Mouse (Mus musculus) limb, embryonic 15.5 days (tissue): ENCODE measurements around the gene Oas3. TPM values are rescaled to one million over a fixed set of nuclear protein-coding genes. Genes with fewer than 3 reads are reported as not detected.
"Not testable (repeated sequence)": the region's sequence is repeated elsewhere in the genome, so short reads cannot be mapped to it uniquely, and the experiment has no call there.

ENCODE experiments used
- ATAC-seq: fragments of 200-750 bp; cut with Nextera tagmentation; 2 replicates; pipeline ENCODE4 v1.8.0; 2017; ENCODE audit warnings: low read depth, moderate TSS enrichment; ENCODE audit not compliant: insufficient number of reproducible peaks, low FRiP score, low TSS enrichment
- H3K27ac ChIP-seq: fragments of 300-500 bp; sonication (generic); 2 replicates; pipeline ENCODE4 v1.5.1; 2015; ENCODE audit warnings: moderate library complexity, mild to moderate bottlenecking, inconsistent platforms
- H3K27me3 ChIP-seq: fragments of 300-500 bp; sonication (generic); 2 replicates; pipeline ENCODE4 v1.6.1; 2015; ENCODE audit warnings: inconsistent platforms
- H3K36me3 ChIP-seq: fragments of 300-500 bp; sonication (generic); 2 replicates; pipeline ENCODE4 v1.6.1; 2015; ENCODE audit warnings: inconsistent platforms
- H3K4me1 ChIP-seq: fragments of 300-500 bp; sonication (generic); 2 replicates; pipeline ENCODE4 v1.6.1; 2015; ENCODE audit warnings: inconsistent platforms
- H3K4me2 ChIP-seq: fragments of 300-500 bp; sonication (generic); 2 replicates; pipeline ENCODE4 v1.6.1; 2015; ENCODE audit warnings: mild to moderate bottlenecking, inconsistent platforms
- H3K4me3 ChIP-seq: fragments of 300-500 bp; sonication (generic); 2 replicates; pipeline ENCODE4 v1.5.1; 2015; ENCODE audit warnings: mild to moderate bottlenecking, inconsistent platforms
- H3K9ac ChIP-seq: fragments of 300-500 bp; sonication (generic); 2 replicates; pipeline ENCODE4 v1.6.1; 2015; ENCODE audit warnings: inconsistent platforms
- H3K9me3 ChIP-seq: fragments of 300-500 bp; sonication (generic); 2 replicates; pipeline ENCODE4 v1.6.1; 2016; ENCODE audit warnings: inconsistent platforms
- WGBS: fragments of 180-500 bp; shearing (Covaris S2); methylation state at CpG from one replicate; pipeline ENCODE4 v1.1.7; 2015; 5-methylcytosine and 5-hydroxymethylcytosine counted together
- polyA plus RNA-seq: library from polyadenylated mRNA; unstranded; fragments of >200 nt; fragmentation: Nextera tagmentation; extraction: Ambion mirVana; gene quantifications from 2 replicates; pipeline ENCODE4 v1.2.1, GENCODE M21; 2015

The Oas3 gene
- 0.16 and 0.18 TPM in 2 replicates for polyA plus RNA-seq

DNA sequence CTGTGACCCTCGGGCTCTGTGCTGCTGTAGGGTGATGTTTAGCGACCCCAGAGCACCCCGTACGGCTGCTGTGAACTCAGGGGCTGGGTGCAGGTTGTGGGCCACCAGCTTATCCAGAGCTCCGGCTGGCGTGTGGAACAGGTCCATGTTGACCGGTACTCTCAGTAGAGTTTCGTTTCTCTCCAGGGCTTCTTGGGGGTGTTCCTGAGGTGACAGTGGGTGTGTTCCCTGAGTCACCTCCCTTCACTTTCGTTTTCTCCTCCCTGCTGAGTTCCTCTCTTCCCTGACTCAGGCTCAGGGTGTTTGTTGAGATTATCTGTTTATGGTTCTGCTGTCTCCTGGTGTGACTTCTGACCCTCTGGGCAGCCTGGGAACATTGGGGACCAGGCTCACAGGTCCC, at the start of gene Oas3:
Gene Oas3, minus strand, starts transcription at position 184 of the 400 bp plus-strand sequence.
- 81% methylated on average over 9 of the region's 9 CpGs for WGBS
- ATAC-seq, result no peak
- Histone ChIP-seq H3K9ac (no peak within 1 kb of the TSS), H3K4me2 (no peak within 1 kb of the TSS), H3K4me3 (no peak within 1 kb of the TSS), H3K9me3 (no peaks in the 10 kb centered on the region), H3K36me3 (no peaks in the 10 kb centered on the region), H3K27ac (no peak within 1 kb of the TSS), H3K27me3 (no peaks in the 10 kb centered on the region), H3K4me1 (peaks cover 8% of the 10 kb centered on the region; the same call in 1 of the 2 replicates)

DNA sequence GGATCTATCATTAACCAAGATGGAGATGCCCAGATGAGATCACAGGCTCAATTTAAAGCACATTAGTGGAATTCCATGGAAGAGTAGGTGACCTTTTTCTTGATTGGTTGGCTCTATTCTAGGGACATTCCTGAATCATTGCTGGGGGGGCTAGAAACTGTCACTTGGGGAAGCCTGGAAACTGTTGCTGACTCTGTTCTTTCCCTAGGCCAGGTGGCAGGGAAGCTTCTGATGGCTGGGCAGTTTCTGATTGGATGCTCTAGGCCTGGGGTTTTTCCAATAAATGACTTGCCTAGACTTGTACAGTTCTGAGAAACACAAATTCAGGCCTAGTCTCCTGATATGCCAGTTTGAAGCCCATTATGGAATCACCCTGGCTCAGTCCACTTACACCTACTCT, 41.5 kb upstream of the Oas3 start:
- Histone ChIP-seq H3K4me1 (no peaks in the 10 kb centered on the region), H3K36me3 (no peaks in the 10 kb centered on the region), H3K4me3 (no peak overlapping the region), H3K4me2 (no peak overlapping the region), H3K27me3 (no peaks in the 10 kb centered on the region), H3K9me3 (no peaks in the 10 kb centered on the region), H3K27ac (no peak overlapping the region), H3K9ac (no peak overlapping the region)
- no peak for ATAC-seq

GRCm38 (mm10) chr5:120815949-120816348, 38.5 kb upstream of the Oas3 start:
- H3K4me2 ChIP-seq, result no peak overlapping the region
- H3K36me3 ChIP-seq, result no peaks in the 10 kb centered on the region
- no peak overlapping the region for H3K27ac ChIP-seq
- H3K4me1 ChIP-seq, result peaks cover 16% of the 10 kb centered on the region
- H3K9me3 ChIP-seq, result no peaks in the 10 kb centered on the region
- ATAC-seq, result no peak
- no peak overlapping the region for H3K9ac ChIP-seq
- no peak overlapping the region for H3K4me3 ChIP-seq
- H3K27me3 ChIP-seq, result no peaks in the 10 kb centered on the region
- 69% methylated on average over 3 of the region's 3 CpGs for WGBS

DNA sequence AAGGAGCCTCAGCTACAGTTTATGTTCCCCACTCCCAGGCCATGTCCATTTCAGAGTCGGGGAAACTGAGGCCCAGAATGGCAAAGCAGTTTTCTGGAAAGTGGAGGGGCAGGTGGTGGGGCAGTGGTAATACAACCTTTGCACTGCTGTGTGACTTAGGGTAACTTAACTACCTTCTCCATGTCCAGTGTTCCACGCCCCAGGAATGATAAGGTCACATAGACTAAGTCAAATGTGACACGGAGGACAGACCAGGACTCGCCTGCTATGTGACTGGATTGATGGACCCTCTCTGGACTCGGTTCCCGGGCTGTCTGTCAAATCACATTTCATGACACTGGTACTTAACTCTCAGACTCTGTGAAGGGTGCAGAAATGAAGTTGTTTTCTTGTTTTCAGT, 35.6 kb upstream of the Oas3 start:
- Histone ChIP-seq H3K9ac (peak overlapping the region; percentile 42; the same call in 1 of the 2 replicates), H3K27me3 (no peaks in the 10 kb centered on the region), H3K9me3 (no peaks in the 10 kb centered on the region), H3K27ac (no peak overlapping the region), H3K4me3 (peak overlapping the region; percentile 37), H3K36me3 (no peaks in the 10 kb centered on the region), H3K4me1 (peaks cover 16% of the 10 kb centered on the region), H3K4me2 (peak overlapping the region; percentile 59)
- WGBS, result 82% methylated on average over 6 of the region's 6 CpGs
- no peak for ATAC-seq

DNA sequence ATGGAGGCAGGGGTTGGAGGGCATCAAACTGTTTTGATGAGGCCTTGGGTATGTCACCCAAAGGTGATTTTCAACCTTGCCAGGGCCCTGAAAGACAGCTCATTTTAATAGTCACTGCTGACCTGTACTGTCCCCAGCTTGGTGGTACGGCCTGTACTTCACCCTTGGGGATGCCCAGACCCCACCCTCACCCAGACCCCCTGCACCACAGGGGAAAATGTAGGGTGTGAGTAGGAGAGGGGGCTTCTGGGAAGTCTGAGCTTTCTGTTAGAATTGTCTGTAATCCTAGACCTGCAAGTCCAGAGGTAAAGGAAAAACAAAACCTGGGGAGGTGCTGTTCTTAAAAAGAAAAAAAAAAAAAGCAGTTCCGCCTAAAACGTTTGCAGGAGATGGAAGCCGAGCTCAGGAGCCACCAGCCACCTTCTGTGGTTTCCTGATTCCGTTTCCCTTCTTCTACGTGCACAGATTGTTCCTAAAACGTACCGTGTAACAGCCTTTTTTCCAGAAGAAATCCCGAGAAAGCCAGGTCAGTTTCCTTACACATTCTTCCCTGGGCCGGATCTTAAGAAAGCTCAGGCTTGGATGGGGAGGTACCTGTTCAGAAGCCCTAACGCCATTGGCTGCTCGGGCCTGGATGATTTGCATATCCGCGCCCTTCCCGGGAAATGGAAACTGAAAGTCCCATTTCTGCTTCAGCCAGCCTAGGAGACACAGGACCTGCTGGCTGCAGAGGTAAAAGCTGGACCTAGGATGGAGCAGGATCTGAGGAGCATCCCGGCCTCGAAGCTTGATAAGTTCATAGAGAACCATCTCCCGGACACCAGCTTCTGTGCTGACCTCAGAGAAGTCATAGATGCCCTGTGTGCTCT, 34.7 kb upstream of the Oas3 start, which contains the start of gene Oas1c:
Gene Oas1c, minus strand, starts transcription at position 564 of the 869 bp plus-strand sequence.
- WGBS, result 6% methylated on average over 18 of the region's 18 CpGs

GRCm38 (mm10) chr5:120809171-120809570, 31.7 kb upstream of the Oas3 start:
- Histone ChIP-seq H3K9ac (no peak overlapping the region), H3K27me3 (no peaks in the 10 kb centered on the region), H3K9me3 (no peaks in the 10 kb centered on the region), H3K27ac (no peak overlapping the region), H3K4me1 (peaks cover 16% of the 10 kb centered on the region), H3K4me2 (no peak overlapping the region), H3K36me3 (no peaks in the 10 kb centered on the region), H3K4me3 (no peak overlapping the region)
- WGBS, result 32% methylated on average over 6 of the region's 6 CpGs
- no peak for ATAC-seq

More for the DNA sequence above, 34.7 kb upstream of the Oas3 start, which contains the start of gene Oas1c:
- H3K36me3 ChIP-seq, result no peaks in the 10 kb centered on the region
- peak within 1 kb of the TSS; percentile 83 for H3K27ac ChIP-seq
- no peaks in the 10 kb centered on the region for H3K9me3 ChIP-seq
- H3K9ac ChIP-seq, result peak within 1 kb of the TSS; percentile 42; the same call in 1 of the 2 replicates
- no peaks in the 10 kb centered on the region for H3K27me3 ChIP-seq
- H3K4me3 ChIP-seq, result peak within 1 kb of the TSS; percentile 37
- H3K4me2 ChIP-seq, result peak within 1 kb of the TSS; percentile 59
- ATAC-seq, result peak; percentile 79
- H3K4me1 ChIP-seq, result peaks cover 16% of the 10 kb centered on the region

- no peak overlapping the region for H3K4me2 ChIP-seq
- WGBS, result 85% methylated on average over 1 of the region's 1 CpGs
- H3K27me3 ChIP-seq, result no peaks in the 10 kb centered on the region
- H3K9ac ChIP-seq, result no peak overlapping the region
- H3K4me1 ChIP-seq, result peaks cover 2% of the 10 kb centered on the region; the same call in 1 of the 2 replicates
- no peak for ATAC-seq
- no peak overlapping the region for H3K4me3 ChIP-seq
- H3K9me3 ChIP-seq, result no peaks in the 10 kb centered on the region
- H3K27ac ChIP-seq, result no peak overlapping the region
- H3K36me3 ChIP-seq, result no peaks in the 10 kb centered on the region
Measured at GRCm38 (mm10) chr5:120806458-120806857, 29.0 kb upstream of the Oas3 start.

- Histone ChIP-seq H3K36me3 (no peaks in the 10 kb centered on the region), H3K27me3 (no peaks in the 10 kb centered on the region), H3K4me3 (no peak overlapping the region), H3K9me3 (no peaks in the 10 kb centered on the region), H3K9ac (no peak overlapping the region), H3K4me2 (no peak overlapping the region), H3K4me1 (no peaks in the 10 kb centered on the region), H3K27ac (no peak overlapping the region)
- no peak for ATAC-seq
- WGBS, result 72% methylated on average over 2 of the region's 2 CpGs
Measured at GRCm38 (mm10) chr5:120803596-120803995, 26.1 kb upstream of the Oas3 start.

- not testable (repeated sequence) for H3K4me2 ChIP-seq, H3K36me3 ChIP-seq, H3K27me3 ChIP-seq, ATAC-seq, H3K4me1 ChIP-seq, H3K9ac ChIP-seq, H3K4me3 ChIP-seq, H3K9me3 ChIP-seq, H3K27ac ChIP-seq
- WGBS, result 66% methylated on average over 2 of the region's 2 CpGs
Measured at GRCm38 (mm10) chr5:120798943-120799342, 21.5 kb upstream of the Oas3 start.

- H3K4me2 ChIP-seq, H3K27me3 ChIP-seq, H3K9ac ChIP-seq, H3K36me3 ChIP-seq, H3K4me3 ChIP-seq, H3K4me1 ChIP-seq, H3K27ac ChIP-seq, ATAC-seq, H3K9me3 ChIP-seq: not testable (repeated sequence)
- 70% methylated on average over 5 of the region's 5 CpGs for WGBS
Measured at GRCm38 (mm10) chr5:120798147-120798546, 20.7 kb upstream of the Oas3 start.

DNA sequence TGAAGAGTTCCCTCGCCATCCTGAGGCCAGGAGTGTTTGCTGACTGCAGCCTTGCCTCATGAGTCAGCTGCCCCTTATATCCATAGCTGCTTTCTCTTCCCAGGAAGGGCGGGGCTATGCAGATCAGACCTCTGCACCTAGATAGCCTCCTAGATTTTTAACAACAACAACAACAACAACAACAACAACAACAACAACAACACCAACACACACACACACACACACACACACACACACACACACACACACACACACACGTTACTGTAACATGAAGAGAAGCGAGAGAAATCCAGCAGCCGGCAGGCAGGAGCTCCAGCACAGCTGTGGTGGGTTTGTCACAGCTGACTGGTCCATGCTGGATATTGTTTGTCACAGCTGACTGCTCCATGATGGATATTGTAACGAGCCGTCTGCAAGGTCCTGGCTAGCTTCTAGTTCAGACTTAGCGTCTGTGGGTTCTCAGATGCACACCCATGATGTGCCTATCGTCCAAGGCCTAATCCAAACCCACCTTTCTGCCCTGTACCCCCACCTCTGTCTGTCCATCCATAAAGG, 18.1 kb upstream of the Oas3 start, which contains the start of gene Oas1e:
Gene Oas1e, minus strand, starts transcription at position 51 of the 555 bp plus-strand sequence.
- H3K27ac ChIP-seq, H3K4me3 ChIP-seq, H3K36me3 ChIP-seq, H3K4me1 ChIP-seq, H3K27me3 ChIP-seq, H3K9me3 ChIP-seq, ATAC-seq, H3K9ac ChIP-seq, H3K4me2 ChIP-seq: not testable (repeated sequence)
- WGBS, result 63% methylated on average over 9 of the region's 9 CpGs

GRCm38 (mm10) chr5:120793043-120793442, 15.6 kb upstream of the Oas3 start:
- no peak for ATAC-seq
- peaks cover 6% of the 10 kb centered on the region; the same call in 1 of the 2 replicates for H3K27me3 ChIP-seq
- no peaks in the 10 kb centered on the region for H3K9me3 ChIP-seq
- H3K27ac ChIP-seq, result no peak overlapping the region
- H3K4me1 ChIP-seq, result no peaks in the 10 kb centered on the region
- no peak overlapping the region for H3K4me2 ChIP-seq
- no peak overlapping the region for H3K9ac ChIP-seq
- no peaks in the 10 kb centered on the region for H3K36me3 ChIP-seq
- WGBS, result 24% methylated on average over 2 of the region's 2 CpGs
- H3K4me3 ChIP-seq, result no peak overlapping the region
